23 mouse cellular contexts compared by ENCODE assay signal in genomic region chr7:25195148-25195547, GRCm38 (mm10). TPM values are rescaled to one million over a fixed set of nuclear protein-coding genes. Genes with fewer than 3 reads are reported as not detected.
DNase-seq lines count a peak whose midpoint lies in the region; ATAC-seq and TF ChIP-seq lines count a peak whose summit lies in the region.
"Had no signal": no experiment of that assay in that cellular context is flagged by ENCODE, and none has a peak within 500 bp of the region (broad histone marks: within the 10 kb centered on the region; RNA-seq: fewer than 3 reads in every experiment).

No protein-coding gene starts in this region.

- no peaks in the 10 kb centered on the region for H3K27me3 ChIP-seq in stomach, embryonic 15.5 days (replicated peaks)
- H3K27me3 ChIP-seq in stomach, postnatal 0 days (ENCODE audit: control insufficient read depth, insufficient read depth, low read length): no peaks in the 10 kb centered on the region
- H3K27me3 ChIP-seq in liver, embryonic 16.5 days (ENCODE audit: control insufficient read depth, insufficient read depth, low read depth, low read length): no peaks in the 10 kb centered on the region
- H3K27me3 ChIP-seq: CH12.LX; forebrain, embryonic 12.5 days; lung, embryonic 15.5 days had no signal

- ATAC-seq in stomach, embryonic 15.5 days (ENCODE audit: insufficient read depth, low FRiP score, low read depth): peak; percentile 77; the same call in 1 of the 2 replicates
- ATAC-seq in stomach, postnatal 0 days (ENCODE audit: low FRiP score, low TSS enrichment): no peak
- ATAC-seq in liver, embryonic 16.5 days (ENCODE audit: low read depth): peak; percentile 96

- no peak overlapping the region for H3K9ac ChIP-seq in stomach, embryonic 15.5 days
- H3K9ac ChIP-seq in stomach, postnatal 0 days (ENCODE audit: low read length): no peak overlapping the region
- H3K9ac ChIP-seq in liver, embryonic 16.5 days (ENCODE audit: low read depth, low read length): 0 out of 2 replicates have a peak overlapping the region, but pooled peaks have one; percentile 16
- H3K9ac ChIP-seq: forebrain, embryonic 12.5 days; lung, embryonic 15.5 days had no signal

- peaks cover 7% of the 10 kb centered on the region; the same call in 1 of the 2 replicates for H3K4me1 ChIP-seq in stomach, embryonic 15.5 days
- H3K4me1 ChIP-seq in stomach, postnatal 0 days (replicated peaks; ENCODE audit: control insufficient read depth, insufficient read depth): 0 out of 2 replicates have a peak, but pooled peaks cover 3% of the 10 kb centered on the region
- peaks cover 32% of the 10 kb centered on the region for H3K4me1 ChIP-seq in liver, embryonic 16.5 days (ENCODE audit: control insufficient read depth, low read depth, low read length)
- H3K4me1 ChIP-seq: embryonic facial prominence, embryonic 10.5 days; forebrain, embryonic 12.5 days; midbrain, embryonic 10.5 days had no signal

- no peaks in the 10 kb centered on the region for H3K9me3 ChIP-seq in stomach, embryonic 15.5 days
- no peaks in the 10 kb centered on the region for H3K9me3 ChIP-seq in stomach, postnatal 0 days (ENCODE audit: control insufficient read depth, low read length)
- H3K9me3 ChIP-seq in liver, embryonic 16.5 days (replicated peaks; ENCODE audit: control insufficient read depth, low read length): no peaks in the 10 kb centered on the region
- H3K9me3 ChIP-seq: embryonic facial prominence, embryonic 10.5 days; forebrain, embryonic 12.5 days; G1E; heart, embryonic 10.5 days; lung, embryonic 15.5 days; midbrain, embryonic 10.5 days had no signal

- no peak for TF ChIP-seq CTCF in stomach, postnatal 0 days (IDR thresholded peaks at IDR 0.05; ENCODE audit: low read depth)

- H3K36me3 ChIP-seq in stomach, embryonic 15.5 days: no peaks in the 10 kb centered on the region
- H3K36me3 ChIP-seq in stomach, postnatal 0 days (ENCODE audit: control insufficient read depth, insufficient read depth, low read length): no peaks in the 10 kb centered on the region
- no peaks in the 10 kb centered on the region for H3K36me3 ChIP-seq in liver, embryonic 16.5 days (ENCODE audit: control insufficient read depth, insufficient read depth)
- H3K36me3 ChIP-seq: embryonic facial prominence, embryonic 10.5 days; forebrain, embryonic 12.5 days; G1E; heart, embryonic 10.5 days; lung, embryonic 15.5 days; midbrain, embryonic 10.5 days had no signal

- no peak for TF ChIP-seq EP300 in stomach, postnatal 0 days (optimal IDR thresholded peaks at IDR 0.05)

- WGBS in stomach, embryonic 15.5 days: 63% methylated on average over 3 of the region's 3 CpGs
- 67% methylated on average over 3 of the region's 3 CpGs for WGBS in stomach, postnatal 0 days
- WGBS in liver, embryonic 16.5 days (ENCODE audit: insufficient replicate concordance): 75% methylated on average over 3 of the region's 3 CpGs

- H3K4me3 ChIP-seq in stomach, embryonic 15.5 days (replicated peaks): no peak overlapping the region
- H3K4me3 ChIP-seq in stomach, postnatal 0 days (ENCODE audit: low read depth, low read length): no peak overlapping the region
- H3K4me3 ChIP-seq in liver, embryonic 16.5 days (ENCODE audit: low read depth, low read length): no peak overlapping the region
- H3K4me3 ChIP-seq: embryonic facial prominence, embryonic 10.5 days; forebrain, embryonic 12.5 days; gastrocnemius, adult 2 months; heart, embryonic 10.5 days; left cerebral cortex, adult 2 months; lung, embryonic 15.5 days; midbrain, embryonic 10.5 days had no signal

- no peak for DNase-seq in stomach, postnatal 0 days (ENCODE audit: low spot score)
- DNase-seq in liver: peak; percentile 86
- no peak for DNase-seq in lung, postnatal 14 days
- DNase-seq in cerebellum, adult 18-20 months: no peak
- no peak for DNase-seq in thymus, postnatal 14 days
- DNase-seq: adrenal gland, adult 8-10 months; B cell, adult 2 months; cerebellum, adult 9-11 months; gastrocnemius, adult 2 months; heart, postnatal 10 days; kidney, adult 11 months; lung, postnatal 4 days had no signal

- H3K27ac ChIP-seq in stomach, embryonic 15.5 days: no peak overlapping the region
- no peak overlapping the region for H3K27ac ChIP-seq in stomach, postnatal 0 days (replicated peaks)
- peak overlapping the region; percentile 50 for H3K27ac ChIP-seq in liver, embryonic 16.5 days (ENCODE audit: low read length)
- H3K27ac ChIP-seq: embryonic facial prominence, embryonic 10.5 days; forebrain, embryonic 12.5 days; gastrocnemius, adult 2 months; heart, embryonic 10.5 days; kidney, postnatal 0 days; left cerebral cortex, adult 2 months; lung, embryonic 15.5 days; midbrain, embryonic 10.5 days had no signal

- H3K4me2 ChIP-seq in stomach, embryonic 15.5 days: no peak overlapping the region
- no peak overlapping the region for H3K4me2 ChIP-seq in stomach, postnatal 0 days (replicated peaks; ENCODE audit: low read depth)
- H3K4me2 ChIP-seq in liver, embryonic 16.5 days (ENCODE audit: low read depth, low read length): peak overlapping the region; percentile 45; the same call in 1 of the 2 replicates
- H3K4me2 ChIP-seq: forebrain, embryonic 12.5 days; lung, embryonic 15.5 days had no signal

RNA-seq across cellular contexts. Expression of gene Pou2f2, which starts 15.6 kb away (rescaled TPM):
- polyA plus RNA-seq in stomach, embryonic 15.5 days (2015; fragmentation: Nextera tagmentation; extraction: Ambion mirVana): 1.4 and 1.6 TPM in 2 replicates
- 0.52 and 0.67 TPM in 2 replicates for polyA plus RNA-seq in stomach, postnatal 0 days (2015; fragmentation: Nextera tagmentation; extraction: Ambion mirVana)
- polyA plus RNA-seq in liver, embryonic 16.5 days (2015; fragmentation: Nextera tagmentation; extraction: Ambion mirVana): 0.99 and 1.7 TPM in 2 replicates

RNA-seq across cellular contexts. Expression of gene Dedd2, which starts 25.3 kb away (rescaled TPM):
- polyA plus RNA-seq in stomach, embryonic 15.5 days (2015; fragmentation: Nextera tagmentation; extraction: Ambion mirVana): 15.1 and 15.2 TPM in 2 replicates
- polyA plus RNA-seq in stomach, postnatal 0 days (2015; fragmentation: Nextera tagmentation; extraction: Ambion mirVana): 20.0 and 20.2 TPM in 2 replicates
- 29.2 and 31.9 TPM in 2 replicates for polyA plus RNA-seq in liver, embryonic 16.5 days (2015; fragmentation: Nextera tagmentation; extraction: Ambion mirVana)

RNA-seq across cellular contexts. Expression of gene Zfp526, which starts 26.1 kb away (rescaled TPM):
- polyA plus RNA-seq in stomach, embryonic 15.5 days (2015; fragmentation: Nextera tagmentation; extraction: Ambion mirVana): 2.8 and 3.1 TPM in 2 replicates
- polyA plus RNA-seq in stomach, postnatal 0 days (2015; fragmentation: Nextera tagmentation; extraction: Ambion mirVana): 1.1 and 1.2 TPM in 2 replicates
- polyA plus RNA-seq in liver, embryonic 16.5 days (2015; fragmentation: Nextera tagmentation; extraction: Ambion mirVana): 1.6 and 1.9 TPM in 2 replicates

RNA-seq across cellular contexts. Expression of gene Gsk3a, which starts 42.5 kb away (rescaled TPM):
- polyA plus RNA-seq in stomach, embryonic 15.5 days (2015; fragmentation: Nextera tagmentation; extraction: Ambion mirVana): 9.4 and 10.5 TPM in 2 replicates
- polyA plus RNA-seq in stomach, postnatal 0 days (2015; fragmentation: Nextera tagmentation; extraction: Ambion mirVana): 5.1 and 5.3 TPM in 2 replicates
- 4.0 and 5.3 TPM in 2 replicates for polyA plus RNA-seq in liver, embryonic 16.5 days (2015; fragmentation: Nextera tagmentation; extraction: Ambion mirVana)

RNA-seq across cellular contexts. Expression of gene Erf, which starts 55.4 kb away (rescaled TPM):
- polyA plus RNA-seq in stomach, embryonic 15.5 days (2015; fragmentation: Nextera tagmentation; extraction: Ambion mirVana): 13.0 and 17.6 TPM in 2 replicates
- 8.1 and 8.8 TPM in 2 replicates for polyA plus RNA-seq in stomach, postnatal 0 days (2015; fragmentation: Nextera tagmentation; extraction: Ambion mirVana)
- 3.4 and 3.6 TPM in 2 replicates for polyA plus RNA-seq in liver, embryonic 16.5 days (2015; fragmentation: Nextera tagmentation; extraction: Ambion mirVana)
